Mouse (Mus musculus) gonadal fat pad, adult 2 months (tissue): ENCODE results near the gene Pfdn4. TPM values are rescaled to one million over a fixed set of nuclear protein-coding genes. Genes with fewer than 3 reads are reported as not detected.

Source experiments
- DNase-seq: peaks from one replicate; pipeline ENCODE4 v3.0.0-alpha.2; 2012; ENCODE audit warnings: low read depth
- polyA plus RNA-seq: library from polyadenylated mRNA; depleted of rRNA; stranded (reverse); fragments of >200 nt; gene quantifications from 2 replicates; pipeline ENCODE4 v1.2.3, GENCODE M21; 2012

The Pfdn4 gene
- polyA plus RNA-seq, 1 experiment: 5.3 TPM

DNA sequence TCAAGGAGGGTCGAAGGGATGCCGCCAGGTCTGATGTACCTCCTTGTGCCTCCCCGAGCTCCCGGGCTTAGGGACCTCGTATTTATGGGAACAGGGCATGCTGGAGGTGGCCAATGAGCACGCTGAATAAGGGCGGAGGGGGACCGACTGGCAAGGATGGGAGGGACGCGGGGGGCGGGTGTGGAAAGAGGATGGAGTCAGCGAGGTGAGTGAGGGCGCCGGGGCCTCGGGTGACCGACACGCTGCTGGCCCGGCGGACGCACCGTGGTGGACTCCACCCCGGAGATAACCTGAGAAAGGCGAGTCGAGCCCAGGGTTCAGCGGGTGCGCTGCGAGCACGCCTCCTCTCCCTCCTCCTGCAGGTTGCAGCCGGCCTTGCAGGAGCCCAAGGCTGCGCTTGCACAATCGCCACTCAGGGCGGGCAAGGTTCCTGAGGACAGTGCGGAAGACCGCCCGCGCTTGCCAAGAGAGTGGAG, 901 bp downstream of the Pfdn4 start, which contains the start of gene Cyp24a1:
Cyp24a1 (minus strand) TSS at position 55 of the 476 bp plus-strand sequence.
- DNase-seq: no peak

DNA sequence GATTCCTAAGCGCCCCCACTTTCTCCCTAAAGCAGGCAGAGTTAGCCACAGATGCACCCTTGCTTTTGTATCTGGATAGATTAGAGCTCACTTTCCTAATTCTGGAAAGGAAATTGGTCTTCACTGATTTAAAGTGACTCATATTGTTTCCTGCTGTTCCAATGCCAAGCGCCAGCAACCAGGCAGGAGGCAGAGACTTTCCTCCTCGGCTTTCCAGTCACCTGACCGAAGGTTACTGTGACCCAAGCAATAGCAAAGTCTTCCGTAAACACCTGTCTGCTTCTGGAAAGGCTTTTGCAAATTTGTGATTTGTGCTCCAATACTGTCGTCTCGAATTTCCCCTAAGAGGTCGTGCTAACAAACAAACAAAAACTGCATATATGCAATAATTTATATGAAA, 1.8 kb downstream of the Pfdn4 start:
- DNase-seq: no peak

DNA sequence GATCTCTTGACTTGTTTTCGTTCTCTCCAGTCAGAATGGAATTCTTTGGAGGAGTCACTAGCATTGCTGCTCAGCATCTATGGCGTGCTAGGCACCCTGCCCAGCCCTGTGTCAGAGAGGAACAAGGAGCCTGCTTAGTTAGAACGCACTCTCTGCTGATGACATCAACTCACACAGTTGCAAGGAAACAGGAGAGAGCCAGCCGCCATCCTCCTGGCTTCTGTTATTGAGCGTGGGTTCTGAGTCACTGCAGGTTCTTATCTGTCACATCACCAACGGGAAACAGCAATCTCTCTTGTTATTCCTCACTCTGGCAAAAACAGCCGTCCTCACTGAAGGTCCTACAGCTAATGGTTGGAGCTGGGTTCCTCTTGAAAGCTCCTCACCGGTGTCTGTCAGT, 7.1 kb downstream of the Pfdn4 start:
- DNase-seq: no peak

DNA sequence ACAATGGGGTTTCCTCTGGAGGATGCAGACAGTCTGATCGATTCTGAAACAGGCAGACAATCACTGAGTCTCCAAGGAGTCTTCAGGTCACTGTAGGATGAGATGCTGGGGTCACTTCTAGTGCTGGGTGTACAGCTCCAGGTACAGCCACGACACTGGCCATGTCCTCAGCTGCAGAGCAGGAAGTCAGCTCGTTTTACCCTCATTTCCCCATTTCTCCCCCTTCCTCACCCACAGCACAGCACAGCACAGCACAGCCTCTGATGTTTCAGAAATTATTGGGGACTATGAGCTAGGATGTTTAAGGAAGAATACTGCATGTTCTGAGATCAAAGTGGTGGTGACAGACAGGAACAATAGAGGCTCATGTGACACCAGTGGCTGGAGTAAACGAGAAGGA, 7.8 kb downstream of the Pfdn4 start:
- no peak for DNase-seq

DNA sequence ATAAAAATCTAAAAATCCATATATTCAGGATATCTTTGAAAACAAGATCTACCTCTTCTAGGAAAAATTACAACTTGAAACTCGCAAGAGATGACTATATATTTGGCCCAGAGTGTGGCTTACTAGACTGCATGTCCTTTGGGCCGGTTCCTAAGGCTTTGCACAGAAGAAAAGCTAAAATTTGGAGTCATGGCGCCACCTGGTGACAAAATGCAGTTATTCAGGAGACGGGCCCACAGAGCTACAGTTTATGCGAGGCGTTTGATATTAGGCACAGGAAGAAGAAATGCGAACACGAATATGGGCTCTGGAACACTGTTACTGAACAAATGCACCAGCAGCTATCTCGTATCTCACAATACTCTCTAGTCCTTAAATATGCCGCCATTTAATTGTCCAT, 11.5 kb downstream of the Pfdn4 start:
- no peak for DNase-seq

DNA sequence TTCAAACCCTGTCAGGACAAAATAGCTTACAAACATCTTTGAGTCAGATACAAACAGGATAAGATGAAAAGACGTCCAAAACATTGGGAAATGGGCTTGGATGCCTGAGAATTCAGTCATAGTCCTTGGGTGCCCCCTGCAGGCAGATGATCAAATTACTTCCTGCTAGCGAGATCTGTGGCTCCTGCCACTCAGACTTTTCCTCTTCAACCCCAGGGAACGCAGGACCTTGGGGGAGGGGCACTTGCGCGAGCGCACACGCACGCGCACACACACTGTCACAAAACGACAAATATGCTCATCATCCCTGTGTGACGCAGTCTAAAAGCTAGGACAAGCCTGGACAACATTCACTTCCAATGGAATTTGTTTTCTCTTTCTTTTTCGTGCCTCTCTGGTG, 12.6 kb downstream of the Pfdn4 start:
- no peak for DNase-seq

DNA sequence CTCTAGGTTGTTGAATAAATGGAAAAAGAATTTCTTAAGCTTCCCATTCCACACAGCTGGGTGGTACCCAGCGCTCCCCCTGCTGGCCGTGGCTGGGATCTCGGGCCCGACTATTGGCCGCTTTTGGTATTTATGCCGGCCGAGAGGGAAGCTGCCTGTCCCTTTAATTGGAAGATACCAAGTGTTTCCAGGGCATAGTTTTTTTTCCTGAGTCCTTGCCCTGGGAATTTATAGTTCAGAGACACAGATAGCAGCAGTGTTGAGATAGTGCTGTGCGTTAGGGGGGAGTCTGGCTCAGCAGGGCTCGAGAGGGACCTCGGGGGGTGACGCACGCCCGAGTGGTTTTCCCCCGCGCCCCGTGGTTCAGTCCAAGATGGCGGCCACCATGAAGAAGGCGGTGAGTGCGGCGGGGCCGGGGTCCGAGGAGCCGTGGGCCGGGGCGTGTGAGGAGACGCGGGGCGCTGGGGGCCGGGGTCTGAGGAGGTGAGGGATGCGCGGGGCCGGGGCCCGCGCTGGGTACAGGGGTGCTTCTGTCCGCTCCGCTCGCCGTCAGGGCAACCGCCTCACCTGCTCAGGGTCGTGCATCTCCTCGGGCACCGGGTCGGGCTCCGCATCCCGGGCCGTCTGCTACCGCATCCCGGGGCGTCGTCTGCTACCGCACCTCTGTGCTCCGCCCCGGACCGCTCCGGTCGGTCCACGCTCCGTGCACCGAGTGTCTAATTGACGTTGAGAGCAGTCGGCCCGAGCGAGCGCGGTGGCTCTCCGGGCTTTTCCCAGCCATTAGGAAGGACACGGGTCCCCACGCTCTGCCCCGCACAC, 15.1 kb downstream of the Pfdn4 start:
- DNase-seq: no peak

GRCm38 (mm10) chr2:170513756-170514155, 17.5 kb downstream of the Pfdn4 start:
- no peak for DNase-seq

DNA sequence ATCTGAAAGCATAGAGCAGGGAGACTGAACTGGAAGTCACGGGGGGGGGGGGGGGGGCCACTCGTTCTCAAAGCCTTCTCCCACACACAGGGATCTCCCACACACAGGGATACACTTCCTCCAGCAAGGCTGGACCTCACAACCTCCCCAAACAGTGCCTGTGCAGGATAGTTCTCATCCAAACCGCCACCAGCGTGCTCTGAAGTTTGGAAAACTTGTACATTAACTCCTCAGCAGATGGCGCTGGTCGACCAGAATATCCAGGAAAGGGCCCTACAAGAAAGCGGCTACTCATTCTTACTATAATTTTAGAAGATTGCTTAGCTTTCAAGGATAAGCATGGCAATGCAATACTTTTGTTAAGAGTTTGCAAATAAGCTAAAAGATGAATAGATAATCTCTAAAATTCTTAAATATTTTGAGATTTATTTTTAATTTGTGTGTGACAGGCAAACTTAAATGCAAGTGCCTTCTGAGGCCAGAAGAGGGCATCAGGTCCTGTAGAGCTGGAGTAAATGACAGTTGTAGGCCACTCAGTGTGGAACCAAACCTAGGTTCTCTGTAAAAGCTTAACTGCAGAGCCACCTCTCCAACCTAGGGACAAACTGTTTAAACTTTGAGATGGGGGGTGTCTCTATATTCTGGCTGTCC, 24.2 kb downstream of the Pfdn4 start:
- DNase-seq: no peak

DNA sequence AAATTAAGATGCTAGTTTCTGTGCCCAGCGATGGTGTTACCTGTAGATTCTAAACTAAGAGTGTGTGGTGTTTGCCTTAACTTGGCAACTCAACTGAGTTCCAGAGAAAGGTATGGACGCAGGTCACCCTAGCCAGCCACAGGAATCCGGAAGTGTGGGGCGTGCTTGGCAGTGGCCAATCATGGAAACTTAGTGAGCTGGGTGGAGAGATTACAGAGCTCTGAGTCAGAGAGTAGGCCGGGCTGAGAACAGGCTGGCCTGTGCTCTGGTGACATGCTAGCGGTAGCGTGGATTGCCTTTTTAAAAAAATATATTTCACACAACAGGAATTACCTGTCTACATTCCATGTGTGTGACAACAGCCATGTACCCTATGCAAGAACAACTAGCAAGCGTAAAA, 30.3 kb downstream of the Pfdn4 start:
- DNase-seq: no peak

GRCm38 (mm10) chr2:170528061-170528460, 31.8 kb downstream of the Pfdn4 start:
- DNase-seq: no peak

DNA sequence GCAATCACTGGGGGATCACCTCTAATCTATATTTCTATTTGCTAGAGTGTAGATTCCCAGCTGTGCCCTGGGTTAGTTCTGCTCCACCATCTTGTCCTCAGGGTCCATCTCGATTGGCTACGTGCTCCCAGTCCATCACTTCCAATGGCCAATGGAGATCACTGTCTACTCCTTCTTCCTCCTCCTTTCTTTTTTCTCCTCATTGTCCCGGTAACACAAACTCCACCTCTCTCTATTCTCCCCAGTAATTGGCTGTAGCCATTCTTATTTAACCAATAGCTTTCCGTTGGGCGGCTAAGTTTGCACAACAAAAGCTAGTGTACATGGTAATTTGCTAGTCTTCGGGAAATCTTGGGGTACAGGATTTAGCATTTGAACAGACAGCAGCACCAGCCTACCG, 33.5 kb downstream of the Pfdn4 start:
- no peak for DNase-seq

DNA sequence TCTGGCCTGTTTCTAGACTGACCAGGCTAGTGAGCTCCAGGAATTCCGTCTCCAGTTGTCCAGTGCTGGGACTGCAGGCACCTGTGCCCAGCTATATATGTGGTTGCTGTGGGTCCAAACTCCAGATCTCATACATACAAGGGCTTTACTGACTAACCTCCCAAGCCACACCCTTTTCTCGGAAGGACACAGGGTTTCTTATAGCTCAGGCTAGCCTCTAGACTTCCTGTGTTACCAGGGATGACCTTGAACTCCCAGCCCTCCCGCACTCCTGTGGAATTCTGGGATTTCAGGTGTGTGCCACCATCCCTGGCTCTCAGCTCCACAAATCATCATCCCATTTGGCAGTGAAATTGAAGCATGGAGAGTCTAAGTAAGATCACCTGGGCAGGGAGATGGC, 34.0 kb downstream of the Pfdn4 start:
- no peak for DNase-seq

DNA sequence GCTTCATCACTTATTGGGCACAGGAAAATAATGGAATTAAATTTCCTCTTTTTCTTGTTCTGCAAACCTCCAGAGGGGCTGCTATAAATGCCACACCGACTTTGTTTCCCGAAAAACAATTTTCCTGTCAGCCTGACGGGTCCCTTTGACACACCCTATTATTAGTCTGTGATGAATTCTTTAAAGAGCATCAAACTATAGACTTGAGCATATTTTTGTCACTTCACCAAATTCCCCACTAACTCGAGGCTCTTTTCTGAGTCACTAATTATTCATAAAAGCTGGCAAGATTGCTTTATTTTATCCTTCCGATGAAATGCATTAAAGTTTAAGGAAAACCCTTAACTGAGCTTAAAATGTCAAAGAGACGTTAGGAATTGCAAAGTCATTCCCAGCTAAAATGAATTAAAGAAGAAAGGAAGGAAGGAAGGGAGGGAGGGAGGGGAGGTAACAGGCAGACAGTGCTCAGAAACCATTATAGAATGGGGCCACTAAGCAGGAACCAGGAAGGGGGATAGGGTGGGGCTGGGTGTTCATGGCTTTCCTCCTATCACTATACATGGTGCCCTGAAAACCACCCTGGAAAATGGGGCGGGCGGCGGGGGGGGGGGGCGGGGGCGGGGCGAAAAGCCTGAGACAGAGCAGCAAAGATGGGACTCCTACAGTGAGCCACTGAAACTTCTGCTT, 38.0 kb downstream of the Pfdn4 start:
- no peak for DNase-seq

DNA sequence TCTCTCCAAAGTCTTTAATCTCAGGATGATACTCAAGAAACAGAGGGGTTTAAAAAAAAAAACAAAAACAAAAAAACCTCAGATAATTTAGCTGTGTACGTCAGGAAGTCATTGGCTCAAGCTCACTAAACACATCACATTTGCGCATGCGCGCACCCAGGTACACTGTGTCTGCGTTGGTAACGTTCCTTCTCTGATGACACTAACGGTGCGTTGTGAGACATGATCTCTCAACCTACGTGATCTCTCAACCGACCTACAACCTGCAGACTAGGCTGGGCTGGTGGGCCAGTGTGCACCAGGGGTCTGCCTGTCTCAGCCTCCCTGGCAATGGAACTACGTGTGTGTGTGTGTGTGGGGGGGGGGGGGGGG, 38.6 kb downstream of the Pfdn4 start:
- DNase-seq: no peak

DNA sequence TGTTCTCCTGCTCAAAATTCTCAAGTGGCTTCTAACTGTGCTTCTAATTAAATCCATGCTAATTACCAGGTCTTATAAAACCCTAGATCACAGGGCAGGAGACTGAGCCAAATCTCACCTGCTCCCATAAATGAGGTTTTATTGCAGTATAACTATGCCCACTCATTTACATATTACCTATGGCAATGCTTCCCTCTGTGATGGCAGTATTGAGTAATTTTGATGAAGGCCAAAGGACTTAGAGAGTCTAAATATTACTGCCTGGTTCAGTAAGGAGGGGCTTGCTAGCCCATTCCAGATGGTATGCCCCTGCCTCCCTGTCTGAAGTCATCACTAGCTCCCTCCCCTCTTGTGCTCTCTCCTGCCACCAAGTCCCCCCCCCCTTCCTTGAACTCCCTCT, 39.6 kb downstream of the Pfdn4 start:
- no peak for DNase-seq

DNA sequence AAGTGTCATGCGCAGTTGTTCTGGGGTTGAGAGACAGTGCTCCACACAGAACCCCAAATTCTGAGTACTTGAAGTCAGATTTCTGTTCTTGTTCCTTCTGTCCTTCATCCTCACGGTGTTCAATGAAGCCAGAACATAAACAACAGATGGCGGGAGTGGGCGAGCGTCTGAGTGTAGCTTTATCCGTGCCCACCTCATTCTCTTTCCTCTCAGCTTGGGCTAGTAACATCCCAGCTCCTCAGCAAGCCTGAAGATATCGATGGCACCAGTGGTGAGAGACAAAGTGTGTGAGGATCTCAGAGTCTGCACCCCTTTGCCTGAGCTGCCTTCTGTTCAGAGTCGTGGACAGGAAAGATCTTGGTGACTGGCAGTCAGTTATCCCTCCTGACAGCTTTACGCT, 43.0 kb downstream of the Pfdn4 start:
- no peak for DNase-seq

DNA sequence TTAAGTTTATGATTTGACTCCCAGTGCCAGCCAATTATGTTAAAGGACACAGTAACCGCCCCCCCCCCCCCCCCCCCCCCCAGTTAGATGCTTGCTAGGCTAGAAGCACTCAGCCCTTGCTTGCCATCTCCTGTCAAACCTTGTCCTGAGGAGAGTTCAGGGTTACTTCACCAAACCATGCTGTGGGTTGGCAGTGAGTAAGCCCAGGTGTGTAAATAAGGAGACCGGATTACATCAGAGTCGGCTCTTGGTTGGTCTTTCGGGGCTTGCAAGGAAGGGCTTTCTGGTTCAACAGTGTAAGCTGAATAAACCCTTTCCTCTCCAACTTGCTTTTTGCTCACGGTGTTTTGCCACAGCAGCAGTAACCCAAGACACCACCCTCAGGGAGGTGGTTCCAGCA, 47.4 kb downstream of the Pfdn4 start:
- DNase-seq: no peak

DNA sequence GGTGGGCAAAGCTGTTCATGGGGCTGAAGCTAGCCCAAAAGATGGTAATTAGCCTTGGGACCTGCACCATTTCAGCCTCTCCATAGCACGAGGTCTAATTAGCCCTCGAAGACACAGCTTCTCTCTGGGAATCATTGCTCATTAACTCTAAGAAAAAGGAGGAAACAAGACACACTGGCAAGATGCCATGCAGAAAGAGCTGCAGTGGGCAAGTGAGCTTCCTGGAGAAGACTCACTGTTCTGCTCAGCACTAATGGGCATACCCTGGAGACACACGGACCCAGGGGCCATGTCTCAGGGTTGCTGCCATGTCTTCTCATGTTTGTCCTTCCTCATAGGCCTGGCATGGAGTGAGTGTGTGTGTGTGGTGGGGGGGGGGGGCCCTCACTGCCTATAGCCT, 47.9 kb downstream of the Pfdn4 start:
- DNase-seq: no peak

DNA sequence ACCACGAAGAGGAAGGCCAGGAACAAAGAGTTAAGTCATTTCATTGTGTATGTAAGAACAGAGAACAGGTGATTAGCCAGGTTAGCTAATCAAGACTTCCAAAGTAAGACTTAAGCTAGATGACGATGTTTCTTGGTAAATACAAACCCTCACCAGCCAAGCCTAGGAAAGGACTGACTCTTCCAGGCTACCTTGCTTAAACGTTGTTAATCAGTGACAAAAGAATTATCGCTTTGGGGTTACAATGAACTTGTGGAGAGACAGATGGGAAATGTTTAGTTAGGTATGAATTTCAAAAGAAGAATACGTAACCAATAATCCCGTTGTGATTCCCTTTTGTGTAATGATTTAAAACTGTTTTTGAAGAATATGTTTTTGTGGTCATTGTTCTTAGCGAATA, 48.7 kb downstream of the Pfdn4 start:
- no peak for DNase-seq

DNA sequence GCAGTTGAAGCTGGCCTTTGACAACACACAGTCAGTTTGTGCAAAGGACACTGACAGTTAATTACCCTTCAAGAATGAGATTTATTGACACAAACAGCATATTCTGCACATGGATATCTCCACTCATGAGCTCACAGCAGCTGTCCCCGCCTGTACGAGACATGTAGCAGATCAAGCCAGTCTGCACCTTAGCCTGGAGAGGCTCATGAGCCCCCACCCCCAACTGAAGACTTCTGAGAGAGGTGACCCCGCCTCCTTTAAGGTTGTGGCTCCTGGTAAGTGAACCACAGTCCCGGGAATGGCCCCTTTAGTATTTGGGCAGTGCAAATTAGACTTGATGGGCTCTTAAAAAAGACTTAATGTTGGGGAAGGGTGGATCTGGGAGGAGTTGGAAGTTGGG, 49.5 kb downstream of the Pfdn4 start:
- DNase-seq: no peak

DNA sequence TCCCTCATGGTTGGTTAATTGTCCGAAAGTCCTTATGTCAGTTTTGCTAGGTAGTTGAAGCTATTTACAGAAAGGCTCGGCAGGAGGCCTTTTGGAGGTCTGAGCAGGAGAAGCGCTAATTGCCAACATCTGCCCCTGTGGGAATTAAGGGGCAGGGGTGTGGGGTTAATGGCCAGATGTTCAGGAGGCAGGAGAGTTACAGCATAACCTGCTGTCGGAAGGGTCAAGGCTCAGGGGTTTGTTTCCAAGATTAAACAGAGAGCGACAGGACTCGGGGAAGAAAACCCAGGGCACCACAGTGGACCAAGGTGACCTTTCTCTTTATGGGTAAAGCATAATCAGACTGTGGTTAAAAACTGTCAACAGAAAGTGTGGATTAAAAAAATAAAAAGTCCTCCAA, 51.3 kb downstream of the Pfdn4 start:
- DNase-seq: no peak

GRCm38 (mm10) chr2:170548046-170548445, 51.8 kb downstream of the Pfdn4 start:
- DNase-seq: no peak
